Mouse (Mus musculus) hindbrain, embryonic 14.5 days (tissue): ENCODE measurements around the gene Cox15. TPM values are rescaled to one million over a fixed set of nuclear protein-coding genes. Genes with fewer than 3 reads are reported as not detected.

Source experiments
- ATAC-seq: fragments of 200-750 bp; cut with Nextera tagmentation; 2 replicates; pipeline ENCODE4 v1.8.0; 2017; ENCODE audit warnings: moderate number of reproducible peaks, mild to moderate bottlenecking, moderate TSS enrichment, moderate library complexity; ENCODE audit not compliant: low FRiP score
- DNase-seq: peaks from one replicate; pipeline ENCODE4 v3.0.0-alpha.2; 2015; ENCODE audit warnings: low spot score
- H3K27ac ChIP-seq: fragments of 300-500 bp; sonication (generic); 2 replicates; pipeline ENCODE4 v1.5.1; 2014; ENCODE audit warnings: mild to moderate bottlenecking, moderate library complexity
- H3K27me3 ChIP-seq: fragments of 300-500 bp; sonication (generic); 2 replicates; pipeline ENCODE4 v1.6.1; 2014; ENCODE audit warnings: mild to moderate bottlenecking, low read length, mixed read lengths; ENCODE audit not compliant: control insufficient read depth, insufficient read depth
- H3K36me3 ChIP-seq: fragments of 300-500 bp; sonication (generic); replicated peaks from 2 replicates; pipeline ENCODE4 v1.6.1; 2014; ENCODE audit not compliant: control insufficient read depth, insufficient read depth
- H3K4me1 ChIP-seq: fragments of 300-500 bp; sonication (generic); replicated peaks from 2 replicates; pipeline ENCODE4 v1.6.1; 2014; ENCODE audit warnings: antibody characterized with exemption, low read length, mixed read lengths; ENCODE audit not compliant: control insufficient read depth, insufficient read depth
- H3K4me2 ChIP-seq: fragments of 300-500 bp; sonication (generic); replicated peaks from 2 replicates; pipeline ENCODE4 v1.6.1; 2014; ENCODE audit warnings: mild to moderate bottlenecking, moderate library complexity
- H3K4me3 ChIP-seq: fragments of 300-500 bp; sonication (generic); replicated peaks from 2 replicates; pipeline ENCODE4 v1.5.1; 2014; ENCODE audit warnings: mild to moderate bottlenecking, low read length
- H3K9ac ChIP-seq: fragments of 300-500 bp; sonication (generic); 2 replicates; pipeline ENCODE4 v1.6.1; 2014
- H3K9me3 ChIP-seq: fragments of 300-500 bp; sonication (generic); 2 replicates; pipeline ENCODE4 v1.6.1; 2016; ENCODE audit warnings: low read length; ENCODE audit not compliant: control insufficient read depth
- WGBS: fragments of 180-500 bp; shearing (Covaris S2); extraction: QIAGEN DNeasy Blood & Tissue Kit; methylation state at CpG from one replicate; pipeline ENCODE4 v1.1.7; 2014; 5-methylcytosine and 5-hydroxymethylcytosine counted together
- polyA plus RNA-seq: library from polyadenylated mRNA; unstranded; fragments of >200 nt; fragmentation: Nextera tagmentation; extraction: Ambion mirVana; gene quantifications from 2 replicates; pipeline ENCODE4 v1.2.1, GENCODE M21; 2014

The Cox15 gene
- polyA plus RNA-seq, 1 experiment from 2014 or later: 11.1 TPM

DNA sequence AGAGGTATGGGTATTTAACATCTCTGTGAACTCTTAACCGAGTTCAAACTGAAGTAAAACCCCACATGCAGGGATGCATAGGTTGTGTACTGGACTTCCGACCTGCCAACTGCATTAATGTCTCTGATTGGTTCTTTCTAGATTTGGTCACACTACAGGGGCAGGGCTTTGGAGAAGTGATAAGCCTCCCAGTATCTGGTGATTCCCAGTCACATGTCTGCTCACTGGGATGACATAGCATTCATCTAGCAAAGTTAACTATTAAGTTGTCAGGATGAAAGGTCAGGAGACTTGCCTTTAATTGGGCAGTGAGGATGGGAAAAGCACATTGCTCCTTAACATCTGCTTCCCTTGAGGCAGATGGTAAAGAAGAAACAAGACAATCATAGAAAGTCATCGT, 29.2 kb upstream of the Cox15 start, which contains the start of gene Abcc2:
Gene Abcc2, plus strand, starts transcription at position 213 of the 400 bp plus-strand sequence.
- Histone ChIP-seq H3K4me2 (no peak within 1 kb of the TSS), H3K27me3 (no peaks in the 10 kb centered on the region), H3K27ac (no peak within 1 kb of the TSS), H3K9ac (no peak within 1 kb of the TSS), H3K9me3 (no peaks in the 10 kb centered on the region), H3K36me3 (no peaks in the 10 kb centered on the region), H3K4me3 (no peak within 1 kb of the TSS), H3K4me1 (no peaks in the 10 kb centered on the region)
- no peak for ATAC-seq
- WGBS: 82% methylated on average over 3 of the region's 3 CpGs
- no peak for DNase-seq

DNA sequence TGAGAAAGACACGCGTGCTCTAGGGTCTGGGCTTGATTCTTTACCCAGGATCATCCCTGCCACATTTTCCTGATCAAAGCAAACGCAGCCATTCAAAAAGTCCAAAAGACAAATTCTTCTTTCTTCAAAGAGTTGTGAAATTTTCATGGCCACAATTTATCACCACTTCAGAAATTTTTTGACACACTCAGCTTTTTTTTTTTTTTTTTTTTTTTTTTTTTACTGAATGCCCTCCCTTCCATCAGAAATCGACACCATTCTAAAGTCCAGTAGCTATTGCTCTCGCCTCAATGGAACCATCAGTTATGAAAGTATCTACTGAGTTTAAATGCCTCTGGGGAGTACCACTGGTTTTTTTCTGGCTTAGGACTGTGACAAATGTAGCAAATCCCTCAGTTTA, 27.6 kb upstream of the Cox15 start:
- H3K36me3 ChIP-seq: no peaks in the 10 kb centered on the region
- no peak overlapping the region for H3K9ac ChIP-seq
- H3K4me1 ChIP-seq: no peaks in the 10 kb centered on the region
- H3K9me3 ChIP-seq: no peaks in the 10 kb centered on the region
- H3K27me3 ChIP-seq: no peaks in the 10 kb centered on the region
- no peak overlapping the region for H3K4me3 ChIP-seq
- no peak overlapping the region for H3K27ac ChIP-seq
- no peak overlapping the region for H3K4me2 ChIP-seq
- DNase-seq (no peak), ATAC-seq (no peak)
- 93% methylated on average over 5 of the region's 5 CpGs for WGBS

DNA sequence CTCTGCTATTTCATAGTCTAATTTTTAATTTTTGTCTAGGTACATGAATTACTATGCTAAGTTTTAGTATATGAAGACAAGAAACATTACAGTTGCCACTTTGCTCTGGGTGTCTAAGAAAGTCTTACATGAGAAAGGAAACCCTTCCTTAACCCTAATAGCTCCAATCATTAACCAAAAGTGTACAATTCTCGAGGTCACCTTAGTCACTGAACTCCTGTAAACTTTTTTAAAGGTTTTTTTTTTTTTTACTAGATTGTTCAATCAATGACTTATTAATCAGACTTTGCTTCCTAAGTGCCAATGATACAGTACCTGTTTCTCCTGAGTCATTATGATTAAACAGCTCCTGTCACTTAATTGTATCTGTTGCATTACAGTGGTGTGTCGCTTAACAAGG, 24.5 kb upstream of the Cox15 start:
- ATAC-seq (no peak), DNase-seq (no peak)
- no peaks in the 10 kb centered on the region for H3K9me3 ChIP-seq
- no peaks in the 10 kb centered on the region for H3K36me3 ChIP-seq
- no peak overlapping the region for H3K9ac ChIP-seq
- no peak overlapping the region for H3K4me3 ChIP-seq
- no peak overlapping the region for H3K27ac ChIP-seq
- no peak overlapping the region for H3K4me2 ChIP-seq
- H3K4me1 ChIP-seq: no peaks in the 10 kb centered on the region
- H3K27me3 ChIP-seq: no peaks in the 10 kb centered on the region
- 81% methylated on average over 2 of the region's 2 CpGs for WGBS

GRCm38 (mm10) chr19:43776561-43776960, 23.8 kb upstream of the Cox15 start:
- H3K9me3 ChIP-seq: no peaks in the 10 kb centered on the region
- no peak for DNase-seq
- H3K4me1 ChIP-seq: no peaks in the 10 kb centered on the region
- H3K4me2 ChIP-seq: no peak overlapping the region
- no peak overlapping the region for H3K4me3 ChIP-seq
- H3K9ac ChIP-seq: no peak overlapping the region
- H3K27ac ChIP-seq: no peak overlapping the region
- WGBS: 86% methylated on average over 4 of the region's 4 CpGs
- H3K36me3 ChIP-seq: no peaks in the 10 kb centered on the region
- H3K27me3 ChIP-seq: no peaks in the 10 kb centered on the region
- no peak for ATAC-seq

DNA sequence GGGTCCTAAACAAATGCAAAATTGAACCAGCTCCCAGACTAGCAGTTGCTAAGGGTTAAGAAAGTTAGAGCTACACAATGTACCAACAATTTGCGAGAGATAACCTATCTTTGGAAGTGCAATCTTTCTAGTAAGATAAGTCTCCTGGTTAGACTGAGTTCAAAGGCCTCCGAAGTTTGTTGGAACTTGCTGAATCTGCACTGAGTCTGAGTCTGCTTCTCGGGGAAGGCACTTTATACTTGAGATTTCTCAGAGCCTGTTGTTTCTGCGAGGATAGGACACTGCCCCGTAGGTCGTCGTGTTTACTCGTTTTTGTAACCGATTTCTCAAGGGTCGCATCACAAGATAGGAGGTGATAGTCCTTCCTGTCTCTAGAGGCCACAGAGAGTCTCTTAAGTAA, 22.6 kb upstream of the Cox15 start:
- H3K27ac ChIP-seq: no peak overlapping the region
- DNase-seq: no peak
- no peak overlapping the region for H3K4me3 ChIP-seq
- ATAC-seq: no peak
- no peaks in the 10 kb centered on the region for H3K9me3 ChIP-seq
- 77% methylated on average over 10 of the region's 10 CpGs for WGBS
- no peak overlapping the region for H3K4me2 ChIP-seq
- H3K4me1 ChIP-seq: no peaks in the 10 kb centered on the region
- no peaks in the 10 kb centered on the region for H3K36me3 ChIP-seq
- H3K9ac ChIP-seq: no peak overlapping the region
- H3K27me3 ChIP-seq: no peaks in the 10 kb centered on the region

GRCm38 (mm10) chr19:43772311-43772710, 19.5 kb upstream of the Cox15 start:
- H3K27ac ChIP-seq: no peak overlapping the region
- H3K36me3 ChIP-seq: no peaks in the 10 kb centered on the region; the same call in 1 of the 2 replicates
- no peak for ATAC-seq
- H3K27me3 ChIP-seq: no peaks in the 10 kb centered on the region
- 49% methylated on average over 6 of the region's 6 CpGs for WGBS
- H3K4me2 ChIP-seq: no peak overlapping the region
- no peak for DNase-seq
- H3K4me3 ChIP-seq: no peak overlapping the region
- H3K9me3 ChIP-seq: no peaks in the 10 kb centered on the region
- H3K9ac ChIP-seq: no peak overlapping the region
- H3K4me1 ChIP-seq: no peaks in the 10 kb centered on the region

GRCm38 (mm10) chr19:43771499-43771969, 18.7 kb upstream of the Cox15 start:
- no peaks in the 10 kb centered on the region; the same call in 1 of the 2 replicates for H3K36me3 ChIP-seq
- 92% methylated on average over 5 of the region's 5 CpGs for WGBS
- no peak overlapping the region for H3K9ac ChIP-seq
- H3K4me2 ChIP-seq: no peak overlapping the region
- no peaks in the 10 kb centered on the region for H3K9me3 ChIP-seq
- H3K4me3 ChIP-seq: no peak overlapping the region
- ATAC-seq (no peak), DNase-seq (no peak)
- H3K27me3 ChIP-seq: no peaks in the 10 kb centered on the region
- no peaks in the 10 kb centered on the region for H3K4me1 ChIP-seq
- H3K27ac ChIP-seq: no peak overlapping the region

DNA sequence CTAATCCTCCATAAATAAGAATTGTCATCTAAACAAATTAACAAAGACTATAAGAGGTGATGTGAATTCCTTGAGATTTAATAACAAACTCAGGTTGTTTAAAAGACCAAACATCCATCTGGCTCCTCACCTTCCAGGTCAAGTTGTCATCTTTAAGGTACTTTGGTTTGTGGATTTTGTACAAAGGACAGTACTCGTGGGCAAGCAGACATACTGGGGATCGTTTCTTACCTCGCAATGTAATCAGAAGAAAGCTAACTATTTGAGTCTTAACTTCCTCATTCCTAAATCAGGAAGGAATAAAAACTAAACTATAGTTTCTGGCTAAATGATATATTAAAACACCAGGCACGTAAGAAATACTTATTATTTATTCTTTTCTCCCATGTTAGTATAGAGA, 17.8 kb upstream of the Cox15 start:
- Histone ChIP-seq H3K36me3 (no peaks in the 10 kb centered on the region; the same call in 1 of the 2 replicates), H3K4me3 (no peak overlapping the region), H3K27me3 (no peaks in the 10 kb centered on the region), H3K4me2 (no peak overlapping the region), H3K4me1 (no peaks in the 10 kb centered on the region), H3K27ac (no peak overlapping the region), H3K9me3 (no peaks in the 10 kb centered on the region), H3K9ac (no peak overlapping the region)
- 93% methylated on average over 4 of the region's 4 CpGs for WGBS
- ATAC-seq (no peak), DNase-seq (no peak)

GRCm38 (mm10) chr19:43769366-43769960, 16.7 kb upstream of the Cox15 start:
- no peaks in the 10 kb centered on the region for H3K4me1 ChIP-seq
- H3K9me3 ChIP-seq: no peaks in the 10 kb centered on the region
- WGBS: 84% methylated on average over 5 of the region's 5 CpGs
- H3K4me3 ChIP-seq: no peak overlapping the region
- ATAC-seq: no peak
- H3K4me2 ChIP-seq: no peak overlapping the region
- H3K27ac ChIP-seq: no peak overlapping the region
- DNase-seq: no peak
- H3K27me3 ChIP-seq: no peaks in the 10 kb centered on the region
- no peak overlapping the region for H3K9ac ChIP-seq
- H3K36me3 ChIP-seq: no peaks in the 10 kb centered on the region; the same call in 1 of the 2 replicates
